20 mouse cellular contexts compared by ENCODE assay signal in the genomic region with DNA sequence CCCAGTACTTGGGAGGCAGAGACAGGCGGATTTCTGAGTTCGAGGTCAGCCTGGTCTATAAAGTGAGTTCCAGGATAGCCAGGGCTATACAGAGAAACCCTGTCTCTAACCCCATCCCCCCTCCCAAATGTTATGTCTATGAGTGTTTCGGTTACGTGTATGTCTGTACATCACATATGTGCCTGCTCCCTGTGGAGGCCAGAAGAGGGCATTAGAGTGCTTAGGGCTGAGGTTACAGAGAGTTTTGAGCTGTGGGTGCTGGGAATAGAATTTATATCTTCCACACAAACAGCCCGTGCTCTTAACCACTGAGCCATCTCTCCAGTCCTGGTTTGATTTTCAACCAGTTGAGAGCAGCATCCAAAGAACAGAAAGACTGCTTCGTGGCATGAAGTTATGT. TPM values are rescaled to one million over a fixed set of nuclear protein-coding genes. Genes with fewer than 3 reads are reported as not detected.
DNase-seq lines count a peak whose midpoint lies in the region; ATAC-seq and TF ChIP-seq lines count a peak whose summit lies in the region.
"Had no signal": no experiment of that assay in that cellular context is flagged by ENCODE, and none has a peak within 500 bp of the region (broad histone marks: within the 10 kb centered on the region; RNA-seq: fewer than 3 reads in every experiment).

No protein-coding gene starts in this region.

- DNase-seq in gastrocnemius, adult 2 months, result no peak
- no peak for DNase-seq in gastrocnemius, postnatal 14 days
- DNase-seq in layer of hippocampus, adult 2 months (ENCODE audit: low spot score in 2 of 2), result no peak
- DNase-seq in layer of hippocampus, adult 8-10 months (ENCODE audit: low spot score in 2 of 2), result no peak
- DNase-seq in 416B (ENCODE audit: low read depth), result peak; percentile 50
- DNase-seq in Patski (ENCODE audit: low read depth, low spot score), result no peak
- no peak for DNase-seq in urinary bladder, adult 2 months (ENCODE audit: low spot score)
- no peak for DNase-seq in layer of hippocampus, adult 18-20 months (ENCODE audit: low spot score in 2 of 2)
- DNase-seq: adrenal gland, postnatal 10 days; cerebellum, adult 11-12 months; cerebellum, adult 9-10 months; cerebellum, postnatal 25 days; gastrocnemius, postnatal 10 days; heart, adult 2 months; heart, postnatal 14 days had no signal

- no peak overlapping the region for H3K27ac ChIP-seq in gastrocnemius, adult 2 months
- H3K27ac ChIP-seq in layer of hippocampus, adult 2 months, result no peak overlapping the region
- H3K27ac ChIP-seq: embryonic facial prominence, embryonic 12.5 days; forebrain, embryonic 15.5 days; heart, adult 2 months; heart, embryonic 15.5 days; hindbrain, embryonic 13.5 days; hindbrain, postnatal 0 days had no signal

- no peaks in the 10 kb centered on the region for H3K27me3 ChIP-seq in Patski
- H3K27me3 ChIP-seq: embryonic facial prominence, embryonic 12.5 days; forebrain, embryonic 15.5 days; heart, embryonic 15.5 days; hindbrain, embryonic 13.5 days had no signal

- POLR2A ChIA-PET in Patski (lab: Charles Lee), result no interaction called here

- intact Hi-C loops in gastrocnemius, adult 2 months (cut with DNase I), result no loop called here
- intact Hi-C loops in gastrocnemius, postnatal 14 days (cut with DNase I; ENCODE audit: low total_unique reads), result no loop called here

- H3K4me3 ChIP-seq in gastrocnemius, adult 2 months, result no peak overlapping the region
- H3K4me3 ChIP-seq in layer of hippocampus, adult 2 months, result no peak overlapping the region
- H3K4me3 ChIP-seq: embryonic facial prominence, embryonic 12.5 days; forebrain, embryonic 15.5 days; heart, adult 2 months; heart, embryonic 15.5 days; hindbrain, embryonic 13.5 days had no signal

- ATAC-seq in Patski, result no peak
- ATAC-seq: forebrain, embryonic 15.5 days; hindbrain, postnatal 0 days had no signal

- CTCF ChIA-PET in Patski (lab: Charles Lee), result interaction anchor here (0.9 to 1.2 kb wide), 3 partner anchors 9 to 63 kb away, joined by 3 read pairs; no protein-coding TSS in a partner anchor

- TF ChIP-seq CTCF in gastrocnemius, adult 2 months (IDR thresholded peaks at IDR 0.05), result peak; percentile 2; the same call in 1 of the 2 replicates
- 0 out of 2 replicates have a peak, but pooled peaks have one; percentile 6 for TF ChIP-seq CTCF in layer of hippocampus, adult 2 months (conservative IDR thresholded peaks at IDR 0.05)
- TF ChIP-seq CTCF in Patski (IDR thresholded peaks at IDR 0.05), result peak; percentile 17

- in situ Hi-C loops in Patski (cut with MboI; ENCODE audit: low pct_unique_long_range_greater_than_20kb), result no loop called here

RNA-seq across cellular contexts. Expression of a gene that starts 50.5 kb away (rescaled TPM):
- 1 to 10 TPM; 8.7 to 8.9 TPM for total RNA-seq in gastrocnemius, adult 2 months (2021)
- total RNA-seq in gastrocnemius, postnatal 14 days (2021), result 1 to 10 TPM; 3.9 to 5.8 TPM
- 10 to 100 TPM; 16.3 to 17.0 TPM for total RNA-seq in layer of hippocampus, adult 2 months (2021)
- total RNA-seq in layer of hippocampus, adult 8-10 months (2022), result 10 to 100 TPM; 14.9 to 21.2 (median 18.1) TPM
- 71.2 TPM for polyA plus RNA-seq in Patski (2021)
- polyA plus RNA-seq in urinary bladder, adult 2 months (2012; rRNA removed), result 10.3 and 20.4 TPM in 2 replicates
- total RNA-seq in layer of hippocampus, adult 18-20 months (2021), result 10 to 100 TPM; 15.2 to 18.3 TPM
